Mouse (Mus musculus) ES-Bruce4 (cell line): ENCODE data around the gene Fam169b. TPM values are rescaled to one million over a fixed set of nuclear protein-coding genes. Genes with fewer than 3 reads are reported as not detected.

ENCODE experiments used
- H3K27ac ChIP-seq: 2 replicates; pipeline ENCODE4 v1.5.1; 2012; ENCODE audit warnings: low read length, inconsistent platforms; ENCODE audit not compliant: insufficient read depth
- H3K27me3 ChIP-seq: 2 replicates; pipeline ENCODE4 v1.6.1; 2012; ENCODE audit warnings: mild to moderate bottlenecking, low read length, inconsistent platforms; ENCODE audit not compliant: control insufficient read depth, poor library complexity, insufficient read depth, severe bottlenecking
- H3K36me3 ChIP-seq: 2 replicates; pipeline ENCODE4 v1.6.1; 2012; ENCODE audit warnings: inconsistent platforms, mild to moderate bottlenecking, low read length, moderate library complexity; ENCODE audit not compliant: control insufficient read depth, poor library complexity, insufficient read depth, severe bottlenecking
- H3K4me1 ChIP-seq: one replicate; pipeline ENCODE4 v1.8.1; 2011; ENCODE audit warnings: low read length; ENCODE audit not compliant: control insufficient read depth, insufficient read depth
- H3K4me3 ChIP-seq: 2 replicates; pipeline ENCODE4 v1.5.1; 2011; ENCODE audit warnings: low read depth, mild to moderate bottlenecking, low read length
- H3K9ac ChIP-seq: 2 replicates; pipeline ENCODE4 v1.6.1; 2012; ENCODE audit warnings: low read depth, mild to moderate bottlenecking, inconsistent platforms; ENCODE audit not compliant: poor library complexity, severe bottlenecking
- H3K9me3 ChIP-seq: replicated peaks from 2 replicates; pipeline ENCODE4 v1.6.1; 2012; ENCODE audit warnings: mild to moderate bottlenecking, low read length, inconsistent platforms; ENCODE audit not compliant: control insufficient read depth, poor library complexity, insufficient read depth, severe bottlenecking
- CTCF ChIP-seq: IDR thresholded peaks from one replicate; pipeline ENCODE4 v1.8.1; 2011; ENCODE audit warnings: low read depth, low read length
- EP300 ChIP-seq: IDR thresholded peaks from 2 replicates; pipeline ENCODE4 v1.6.1; 2011; ENCODE audit warnings: low read depth, low read length; ENCODE audit not compliant: insufficient read depth
- POLR2A ChIP-seq: IDR thresholded peaks from one replicate; pipeline ENCODE4 v1.8.1; 2011; ENCODE audit warnings: low read length; ENCODE audit not compliant: insufficient read depth
- polyA plus RNA-seq: library from polyadenylated mRNA; stranded (reverse); fragments of >200 nt; gene quantifications from 2 replicates; pipeline ENCODE4 v1.2.4, GENCODE M21; 2011; ENCODE audit warnings: low read depth; ENCODE audit not compliant: missing spikeins, insufficient read depth, insufficient read length

Gene Fam169b
- polyA plus RNA-seq, 1 experiment: 7.5 TPM

DNA sequence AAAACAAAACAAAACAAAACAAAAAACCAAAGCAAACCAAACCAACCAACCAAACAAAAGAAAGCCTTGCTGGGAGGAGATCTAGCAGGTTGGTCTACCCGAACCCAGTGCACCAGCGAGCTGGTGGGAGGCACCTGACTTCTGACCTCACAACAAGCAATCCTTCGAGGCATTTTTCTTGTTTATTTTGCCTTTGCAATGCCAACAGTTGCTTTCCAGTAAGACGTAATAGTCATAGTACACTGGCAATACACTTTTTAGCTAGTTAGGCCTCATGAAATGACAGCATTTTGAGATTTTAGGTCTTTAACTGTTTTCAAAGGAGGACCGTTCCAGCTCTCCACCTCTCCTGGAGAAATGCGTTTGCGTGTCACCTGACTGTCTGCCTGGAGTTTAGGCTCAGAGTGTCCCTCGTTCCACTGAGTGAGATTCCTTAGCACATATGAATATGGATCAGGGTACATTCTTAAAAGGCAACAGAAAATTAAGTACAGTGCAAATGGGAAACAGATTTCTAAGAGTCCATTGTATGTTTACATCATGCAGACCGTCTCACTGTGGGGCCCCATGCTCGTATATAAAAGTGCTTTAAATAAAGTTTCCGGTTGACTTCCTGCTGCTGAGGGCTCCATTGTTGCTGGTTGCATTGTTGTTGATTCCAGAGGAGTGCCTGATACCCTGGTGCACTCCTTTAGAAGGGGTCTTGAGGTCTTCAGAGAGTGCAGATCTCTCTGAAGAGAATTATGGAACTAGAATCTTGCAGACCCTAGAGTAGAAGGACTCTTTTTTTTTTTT lies 32.3 kb downstream of the Fam169b start:
- no peak overlapping the region for H3K27ac ChIP-seq
- no peaks in the 10 kb centered on the region for H3K4me1 ChIP-seq
- no peaks in the 10 kb centered on the region for H3K27me3 ChIP-seq
- H3K9ac ChIP-seq: no peak overlapping the region
- no peaks in the 10 kb centered on the region for H3K36me3 ChIP-seq
- no peak for TF ChIP-seq EP300
- no peak for TF ChIP-seq POLR2A
- no peak for TF ChIP-seq CTCF
- no peak overlapping the region for H3K4me3 ChIP-seq
- H3K9me3 ChIP-seq: no peaks in the 10 kb centered on the region

- Histone ChIP-seq H3K36me3 (no peaks in the 10 kb centered on the region), H3K4me3 (no peak overlapping the region), H3K9me3 (no peaks in the 10 kb centered on the region), H3K27ac (no peak overlapping the region), H3K9ac (no peak overlapping the region), H3K4me1 (no peaks in the 10 kb centered on the region), H3K27me3 (no peaks in the 10 kb centered on the region)
- TF ChIP-seq EP300: no peak
- no peak for TF ChIP-seq POLR2A
- TF ChIP-seq CTCF: no peak
Observed at GRCm38 (mm10) chr7:68306756-68307155, 33.1 kb downstream of the Fam169b start.

DNA sequence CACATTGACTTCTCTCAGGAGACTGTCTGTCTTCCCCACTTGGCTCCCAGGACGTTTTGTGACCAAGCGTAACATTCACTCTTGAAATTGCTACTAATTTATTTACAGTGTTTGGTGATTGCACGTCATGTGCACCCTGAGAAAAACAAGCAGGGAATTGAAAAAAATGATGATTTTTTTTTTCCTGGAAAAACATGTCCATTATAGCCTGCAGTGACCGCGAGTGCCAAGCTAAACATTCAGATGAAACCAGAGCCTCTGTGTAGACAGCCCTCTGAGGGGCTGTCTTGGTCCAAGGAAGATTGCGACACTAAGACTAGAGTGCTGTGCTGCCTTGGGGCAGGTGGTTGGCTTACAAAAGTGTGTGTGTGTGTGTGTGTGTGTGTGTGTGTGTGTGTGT lies 37.8 kb downstream of the Fam169b start:
- H3K9ac ChIP-seq: no peak overlapping the region
- H3K9me3 ChIP-seq: no peaks in the 10 kb centered on the region
- H3K4me1 ChIP-seq: no peaks in the 10 kb centered on the region
- H3K36me3 ChIP-seq: no peaks in the 10 kb centered on the region
- no peak for TF ChIP-seq EP300
- TF ChIP-seq CTCF: no peak
- TF ChIP-seq POLR2A: no peak
- no peak overlapping the region for H3K27ac ChIP-seq
- H3K27me3 ChIP-seq: no peaks in the 10 kb centered on the region
- H3K4me3 ChIP-seq: no peak overlapping the region

- H3K9ac ChIP-seq: no peak overlapping the region
- no peaks in the 10 kb centered on the region for H3K4me1 ChIP-seq
- H3K27me3 ChIP-seq: no peaks in the 10 kb centered on the region
- no peak overlapping the region for H3K4me3 ChIP-seq
- H3K9me3 ChIP-seq: no peaks in the 10 kb centered on the region
- H3K27ac ChIP-seq: no peak overlapping the region
- H3K36me3 ChIP-seq: no peaks in the 10 kb centered on the region
- TF ChIP-seq CTCF: no peak
- TF ChIP-seq EP300: no peak
- no peak for TF ChIP-seq POLR2A
Observed at GRCm38 (mm10) chr7:68312395-68312794, 38.8 kb downstream of the Fam169b start.

- no peaks in the 10 kb centered on the region for H3K4me1 ChIP-seq
- no peak overlapping the region for H3K4me3 ChIP-seq
- TF ChIP-seq EP300: no peak
- TF ChIP-seq CTCF: no peak
- no peak for TF ChIP-seq POLR2A
- H3K27ac ChIP-seq: no peak overlapping the region
- no peaks in the 10 kb centered on the region for H3K36me3 ChIP-seq
- no peaks in the 10 kb centered on the region for H3K9me3 ChIP-seq
- no peaks in the 10 kb centered on the region for H3K27me3 ChIP-seq
- H3K9ac ChIP-seq: no peak overlapping the region
Observed at GRCm38 (mm10) chr7:68313038-68313782, 39.6 kb downstream of the Fam169b start.

DNA sequence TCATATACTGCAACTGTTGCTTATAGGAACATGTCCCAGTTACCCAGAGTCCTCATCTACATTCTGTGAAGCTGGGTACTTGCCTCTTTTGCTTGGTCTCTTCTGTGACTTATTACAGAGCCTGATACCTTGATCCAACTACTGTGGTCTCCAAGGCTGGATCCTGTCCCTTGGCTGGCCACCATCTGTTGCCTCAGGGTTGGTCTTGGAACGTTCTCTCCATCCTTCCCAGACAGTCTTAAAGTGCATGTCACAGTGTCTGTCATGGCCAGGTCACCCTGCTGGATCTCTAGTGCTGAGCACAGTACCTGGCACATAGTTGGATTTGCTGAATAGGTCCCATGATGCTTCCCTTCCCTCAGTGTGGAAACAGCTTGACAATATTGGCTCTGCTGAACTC lies 40.6 kb downstream of the Fam169b start:
- Histone ChIP-seq H3K36me3 (no peaks in the 10 kb centered on the region), H3K27ac (no peak overlapping the region), H3K9ac (no peak overlapping the region), H3K4me3 (no peak overlapping the region), H3K27me3 (no peaks in the 10 kb centered on the region), H3K9me3 (no peaks in the 10 kb centered on the region), H3K4me1 (no peaks in the 10 kb centered on the region)
- no peak for TF ChIP-seq EP300
- no peak for TF ChIP-seq POLR2A
- TF ChIP-seq CTCF: no peak
